Mouse (Mus musculus) MN1 (cell line): ENCODE measurements at regions not wholly inside any gene's neighbourhood (a gene's known extent, or its start where the extent isn't known, plus 50 kb on each side); places are given as distances from the start of the nearest gene placed in this dataset.
"Not testable (repeated sequence)": the region's sequence is repeated elsewhere in the genome, so short reads cannot be mapped to it uniquely, and the experiment has no call there.

Experiments
- DNase-seq: peaks from one replicate; pipeline ENCODE4 v3.0.0-alpha.2; 2016; ENCODE audit warnings: low spot score

DNA sequence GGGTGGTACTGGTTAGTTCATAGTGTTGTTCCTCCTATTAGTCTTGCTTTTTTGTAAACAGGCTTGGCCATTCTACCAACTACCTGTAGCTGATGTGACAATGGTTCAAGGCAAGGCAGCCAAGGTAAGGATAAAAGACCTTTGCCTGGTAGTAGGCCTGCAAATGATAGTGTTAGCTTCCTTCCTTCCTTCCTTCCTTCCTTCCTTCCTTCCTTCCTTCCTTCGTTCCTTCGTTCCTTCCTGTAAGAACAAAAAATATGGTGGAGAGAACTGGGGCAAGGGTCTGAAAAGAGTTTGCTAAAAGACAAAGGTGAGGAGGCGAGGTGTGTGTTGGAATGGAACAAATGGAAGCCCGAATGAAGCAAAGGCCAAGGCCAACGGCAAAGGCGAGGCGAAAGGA lies 84.8 kb upstream of the Ezh2 start:
- DNase-seq = not testable (repeated sequence)

DNA sequence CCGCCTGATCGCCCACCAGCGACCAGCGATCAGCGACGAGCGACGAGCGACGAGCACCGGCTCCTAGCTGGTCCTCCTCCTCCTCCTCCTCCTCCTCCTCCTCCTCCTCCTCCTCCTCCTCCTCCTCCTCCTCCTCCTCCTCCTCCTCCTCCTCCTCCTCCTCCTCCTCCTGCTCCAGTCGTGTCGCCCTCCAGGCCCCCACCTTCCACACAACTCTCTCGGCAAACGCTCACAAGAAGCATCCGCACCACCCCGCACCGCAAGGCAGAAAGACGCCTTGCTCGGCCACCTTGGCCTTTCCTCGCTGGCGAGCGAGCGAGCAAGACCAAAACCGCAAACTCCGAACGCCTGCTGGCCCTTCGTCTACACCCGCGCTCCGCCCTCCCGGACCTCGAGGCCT lies 77.6 kb upstream of the Ezh2 start:
- DNase-seq = not testable (repeated sequence)

DNA sequence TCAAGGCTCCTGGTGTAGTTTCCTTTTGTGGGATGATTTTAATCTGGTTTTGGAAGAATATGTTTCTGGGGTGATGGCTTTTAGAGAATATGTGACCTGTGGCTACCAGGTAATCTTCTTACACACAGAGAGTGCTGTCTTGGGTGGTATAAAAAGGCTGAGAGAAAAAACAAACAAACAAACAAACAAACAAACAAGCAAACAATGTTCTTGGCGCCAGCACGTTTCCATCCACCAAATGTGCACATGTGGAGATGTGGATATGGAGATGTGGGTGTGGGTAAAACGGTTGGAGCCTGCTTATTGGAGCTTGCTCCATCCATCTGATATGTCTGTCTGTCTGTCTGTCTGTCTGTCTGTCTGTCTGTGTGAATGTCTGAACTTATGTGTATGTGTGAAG lies 57.7 kb upstream of the Ezh2 start:
- not testable (repeated sequence) for DNase-seq

DNA sequence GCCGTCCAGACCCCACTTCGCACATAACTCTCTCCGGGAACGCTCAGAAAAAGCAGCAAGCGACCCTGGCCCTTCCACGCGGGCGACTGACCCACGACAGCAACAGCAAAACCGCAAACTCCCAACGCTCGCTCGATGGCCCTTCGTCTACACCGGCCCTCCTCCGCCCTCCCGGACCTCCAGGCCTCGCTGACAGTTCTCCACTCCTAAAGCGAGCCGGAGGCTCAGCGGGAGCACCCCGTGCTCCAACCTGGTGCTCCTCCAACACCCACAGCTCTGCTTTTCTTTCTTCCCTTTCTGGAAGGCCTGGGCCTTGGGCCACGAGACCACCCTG lies 56.2 kb upstream of the Ezh2 start:
- not testable (repeated sequence) for DNase-seq

DNA sequence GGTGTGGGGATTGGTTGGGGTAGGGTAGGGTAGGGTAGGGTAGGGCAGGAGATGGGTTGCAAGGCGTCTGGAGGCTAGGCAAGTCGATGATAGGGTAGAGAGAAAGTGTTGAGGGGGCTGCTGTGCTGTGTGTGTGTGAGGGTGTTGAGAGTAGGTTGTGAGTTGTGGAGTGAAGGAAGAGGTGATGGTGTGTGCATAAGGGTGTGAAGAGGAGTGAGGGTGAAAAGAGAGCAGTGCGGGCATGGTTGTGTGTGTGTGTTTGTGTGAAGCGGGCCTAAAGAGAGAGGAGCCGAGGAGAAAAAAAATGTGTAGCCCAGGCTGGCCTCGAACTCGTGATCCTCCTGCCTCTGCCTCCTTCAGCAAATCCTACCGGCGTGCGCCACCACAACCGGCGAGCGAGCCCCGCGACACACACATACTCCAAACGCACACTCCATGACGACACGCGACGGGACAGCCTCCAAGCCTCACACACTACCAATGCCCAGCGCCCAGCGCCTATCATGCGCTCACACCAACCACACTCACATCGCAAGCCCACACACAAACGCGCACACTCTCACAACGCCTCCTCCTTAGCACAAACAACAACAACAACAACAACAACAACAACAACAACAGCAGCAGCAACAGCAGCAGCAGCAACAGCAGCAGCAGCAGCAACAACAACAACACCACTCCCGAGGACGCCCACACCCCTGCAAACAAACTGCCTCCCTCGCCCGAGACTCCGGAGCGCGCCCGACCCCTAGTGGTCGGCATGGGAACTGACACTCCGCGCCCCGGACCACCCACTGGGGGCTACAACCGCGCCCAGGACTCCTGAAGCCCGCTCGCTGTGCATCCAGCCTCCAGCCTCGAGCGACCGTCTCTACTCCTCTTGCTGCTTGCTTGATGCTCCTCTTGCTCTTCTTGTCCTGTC lies 55.6 kb upstream of the Ezh2 start:
- peak; percentile 100 for DNase-seq

DNA sequence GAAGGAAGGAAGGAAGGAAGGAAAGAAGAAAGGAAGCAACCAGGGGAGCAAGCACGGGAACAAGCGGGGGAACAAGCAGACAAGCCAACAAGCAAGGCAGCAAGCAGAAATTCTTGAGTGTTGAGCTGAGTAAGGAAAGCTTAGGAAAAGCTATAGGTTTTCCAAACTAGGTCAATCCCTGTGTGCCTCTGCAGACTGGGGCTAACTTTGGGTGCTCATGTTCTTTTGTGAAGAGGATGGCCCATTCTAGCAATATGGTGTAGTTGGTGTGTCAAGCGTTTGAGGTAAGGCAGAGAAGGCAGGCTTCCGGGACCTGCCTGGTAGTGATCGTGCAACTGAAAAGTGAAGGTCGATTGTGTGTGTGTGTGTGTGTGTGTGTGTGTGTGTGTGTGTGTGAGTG lies 54.8 kb upstream of the Ezh2 start:
- peak; percentile 24 for DNase-seq

DNA sequence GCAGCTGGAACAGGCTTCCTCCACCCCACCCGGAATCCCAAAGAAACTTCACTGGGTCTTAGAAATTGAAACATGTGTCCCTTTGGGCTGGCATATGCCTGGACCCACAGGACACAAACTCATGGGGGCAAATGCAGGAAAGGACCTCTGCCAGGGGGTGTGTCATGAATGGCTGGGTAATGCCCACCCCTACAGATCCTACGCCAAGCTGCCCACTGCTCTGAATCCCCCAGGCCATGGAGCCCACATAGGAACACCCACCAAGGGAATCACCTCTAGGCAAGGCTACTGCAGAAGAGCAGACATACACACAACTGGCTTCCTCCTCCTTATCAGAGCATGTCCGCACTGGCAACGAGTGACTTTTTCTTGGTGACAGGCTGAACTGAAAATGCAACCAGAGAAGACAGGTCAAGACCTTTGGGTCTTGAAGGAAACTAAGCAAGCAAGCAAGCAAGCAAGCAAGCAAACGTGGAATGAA lies 54.4 kb upstream of the Ezh2 start:
- DNase-seq = peak; percentile 25

DNA sequence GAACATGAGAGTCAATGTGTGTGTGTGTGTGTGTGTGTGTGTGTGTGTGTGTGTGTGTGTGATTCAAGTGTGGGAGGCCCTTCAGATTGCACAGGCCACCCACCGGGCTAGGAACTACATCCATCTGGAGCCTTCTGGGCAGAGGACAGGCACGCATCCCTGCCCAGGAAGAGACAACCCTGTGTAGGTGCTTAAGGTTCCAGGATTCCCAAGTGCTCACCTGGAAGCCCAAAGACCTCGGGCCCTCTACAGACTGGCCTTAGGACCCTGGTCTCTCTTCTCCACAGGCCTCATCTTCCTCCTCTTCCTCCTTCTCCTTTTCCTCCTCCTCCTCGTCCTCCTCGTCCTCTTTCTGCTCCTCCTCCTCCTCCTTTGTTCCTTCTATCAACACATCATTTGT lies 53.8 kb upstream of the Ezh2 start:
- DNase-seq = peak; percentile 6

DNA sequence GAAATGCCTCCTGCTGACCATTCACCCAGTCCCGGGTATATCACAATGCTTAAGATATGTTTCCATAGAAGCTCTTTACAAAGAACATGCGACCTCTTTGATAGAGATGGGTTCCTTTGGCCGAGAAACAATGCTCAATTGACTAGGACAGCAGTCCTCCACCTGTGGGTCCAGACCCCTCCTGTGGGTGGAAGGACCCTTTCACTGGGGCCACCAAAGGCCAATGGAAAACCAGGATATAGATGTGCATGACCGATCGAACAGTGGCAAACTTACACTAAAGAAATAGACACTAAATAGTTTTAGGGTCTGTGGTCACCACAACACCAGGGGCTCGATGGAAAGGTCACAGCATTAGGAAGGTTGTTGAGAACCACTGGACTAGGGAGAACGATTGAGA lies 53.2 kb upstream of the Ezh2 start:
- DNase-seq = peak; percentile 14

DNA sequence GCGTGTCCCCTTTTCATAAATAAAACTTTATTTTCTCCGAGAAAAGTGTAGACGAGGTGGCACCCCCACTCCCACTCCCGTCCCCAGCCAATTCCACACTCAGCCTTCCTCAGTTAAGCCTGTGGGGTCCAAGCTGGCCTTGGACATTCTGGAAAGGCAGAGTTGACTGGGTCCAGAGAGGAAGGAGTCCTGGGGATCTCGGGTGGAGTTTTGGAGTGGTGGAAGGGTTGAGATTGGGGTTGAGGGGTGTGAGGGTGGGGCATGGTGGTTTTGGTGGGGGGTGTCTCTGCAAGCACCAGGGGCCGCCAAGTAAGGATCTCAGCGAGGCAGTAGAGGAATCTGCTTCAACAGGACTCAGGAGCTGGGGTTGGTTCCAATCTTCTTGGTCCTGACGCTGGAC lies 52.7 kb upstream of the Ezh2 start:
- DNase-seq = peak; percentile 22

DNA sequence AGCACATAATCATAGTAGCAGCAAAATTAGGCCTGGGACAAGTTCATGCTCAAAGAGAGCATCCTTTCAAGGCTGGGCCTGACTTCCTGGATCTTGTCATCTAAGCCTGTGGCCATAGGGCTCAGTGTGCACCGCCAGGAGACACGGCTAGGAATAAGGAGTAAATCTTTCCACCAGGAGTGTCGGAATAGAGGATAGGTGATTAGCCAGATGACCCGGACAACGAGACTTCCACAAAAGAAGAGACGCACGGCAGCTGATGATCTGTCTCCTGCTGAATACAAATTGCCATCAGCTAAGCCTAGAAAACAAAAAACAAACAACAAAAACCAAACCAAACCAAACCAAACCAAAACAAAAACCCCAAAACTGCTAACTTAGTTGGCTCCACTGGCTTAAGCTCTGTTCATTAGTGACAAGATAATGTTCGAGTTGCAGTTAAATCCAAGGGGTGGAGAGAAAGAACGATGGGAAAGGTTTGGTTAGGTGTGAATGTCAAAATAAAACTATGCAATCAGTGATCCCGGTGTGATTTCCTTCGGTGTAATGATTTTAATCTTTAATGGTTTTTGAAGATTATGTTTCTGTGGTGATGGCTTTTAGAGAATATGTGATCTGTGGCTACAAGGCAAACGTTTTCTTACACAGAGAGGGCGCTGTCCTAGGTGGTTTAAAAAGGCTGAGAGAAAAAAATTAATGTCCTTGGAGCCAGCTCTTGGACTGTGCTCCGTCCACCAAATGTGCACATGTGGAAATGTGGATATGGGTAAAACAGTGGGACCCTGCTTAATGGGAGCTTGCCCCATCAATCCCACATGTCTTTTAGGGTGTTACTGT lies 51.8 kb upstream of the Ezh2 start:
- peak; percentile 76 for DNase-seq

DNA sequence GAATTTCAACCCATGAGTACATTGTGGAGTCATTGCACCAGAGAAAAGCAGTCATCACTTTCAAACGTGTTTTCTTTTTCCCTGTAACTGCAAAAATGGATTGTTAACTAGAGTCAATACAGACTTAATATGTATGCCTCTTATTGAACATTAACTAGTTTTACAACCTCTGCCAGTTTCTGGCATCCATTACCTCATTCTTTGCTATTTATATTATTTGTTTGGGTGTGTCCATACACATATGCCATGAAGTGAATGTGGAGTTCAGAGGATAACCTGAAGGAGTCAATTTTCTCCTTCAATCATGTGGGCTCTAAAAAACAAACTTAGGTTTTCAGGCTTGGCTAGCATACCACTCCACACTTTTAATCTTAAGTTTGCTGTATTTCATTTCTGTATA lies 50.9 kb upstream of the Ezh2 start:
- DNase-seq = no peak
